Mouse (Mus musculus) cerebellum, adult 2 months (tissue): ENCODE data around the gene Bcl2a1d. TPM values are rescaled to one million over a fixed set of nuclear protein-coding genes. Genes with fewer than 3 reads are reported as not detected.
"Not testable (repeated sequence)": the region's sequence is repeated elsewhere in the genome, so short reads cannot be mapped to it uniquely, and the experiment has no call there.

Experiments used
- DNase-seq, 2 experiments: peaks; one replicate each; pipeline ENCODE4 v3.0.0; 2021
- H3K27ac ChIP-seq: fragments of 200-500 bp; 2 replicates; pipeline ENCODE4 v1.5.1; 2012; ENCODE audit warnings: low read length, control low read depth, inconsistent platforms; ENCODE audit not compliant: insufficient read depth
- H3K27me3 ChIP-seq: fragments of 200-500 bp; 2 replicates; pipeline ENCODE4 v1.6.1; 2012; ENCODE audit warnings: inconsistent platforms, mild to moderate bottlenecking, low read length, moderate library complexity; ENCODE audit not compliant: control insufficient read depth, insufficient read depth
- H3K4me1 ChIP-seq: fragments of 200-500 bp; 2 replicates; pipeline ENCODE4 v1.6.1; 2011; ENCODE audit warnings: low read length; ENCODE audit not compliant: control insufficient read depth, insufficient read depth
- H3K4me3 ChIP-seq: fragments of 200-500 bp; replicated peaks from 2 replicates; pipeline ENCODE3; 2011; ENCODE audit warnings: mild to moderate bottlenecking, low read depth, low read length, control low read depth; ENCODE audit not compliant: insufficient read depth
- WGBS: fragments of 180-500 bp; shearing (Covaris S2); methylation state at CpG from one replicate; pipeline ENCODE4 v1.1.7; 2018; 5-methylcytosine and 5-hydroxymethylcytosine counted together
- polyA plus RNA-seq: library from polyadenylated mRNA; depleted of rRNA; stranded (reverse); fragments of >200 nt; gene quantifications from 2 replicates; pipeline ENCODE4 v1.2.3, GENCODE M21; 2012; rRNA removed

Gene Bcl2a1d
- 0.15 TPM in 1 of 2 replicates, not detected in the other for polyA plus RNA-seq

GRCm38 (mm10) chr9:88731728-88732127 is at the start of gene Bcl2a1d:
Bcl2a1d (minus strand) TSS chr9:88731914.
- not testable (repeated sequence) for H3K27me3 ChIP-seq, H3K4me3 ChIP-seq, H3K4me1 ChIP-seq, H3K27ac ChIP-seq, DNase-seq
- 95% methylated on average over 5 of the region's 5 CpGs for WGBS

DNA sequence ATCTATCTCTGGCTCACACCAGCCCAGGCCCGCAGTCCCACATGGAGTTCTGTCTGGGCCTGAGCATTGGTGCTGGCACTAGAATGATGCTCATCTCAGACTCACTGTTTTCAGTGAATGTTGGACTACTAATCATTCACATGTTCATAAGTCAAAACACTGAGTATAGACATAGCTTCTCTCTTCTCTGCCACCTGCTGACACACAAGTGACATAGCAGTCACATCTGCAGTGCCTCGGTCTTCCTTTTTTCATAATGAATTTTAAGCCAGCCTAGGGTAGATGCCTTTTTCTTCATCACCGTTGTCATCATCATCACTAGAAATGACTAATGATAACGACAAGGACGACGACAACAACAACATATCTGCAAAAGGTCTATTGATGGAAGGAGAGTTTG is 38.5 kb upstream of the Bcl2a1d start:
- H3K4me3 ChIP-seq, DNase-seq, H3K27ac ChIP-seq, H3K4me1 ChIP-seq, H3K27me3 ChIP-seq: not testable (repeated sequence)
- WGBS = 90% methylated on average over 4 of the region's 6 CpGs

DNA sequence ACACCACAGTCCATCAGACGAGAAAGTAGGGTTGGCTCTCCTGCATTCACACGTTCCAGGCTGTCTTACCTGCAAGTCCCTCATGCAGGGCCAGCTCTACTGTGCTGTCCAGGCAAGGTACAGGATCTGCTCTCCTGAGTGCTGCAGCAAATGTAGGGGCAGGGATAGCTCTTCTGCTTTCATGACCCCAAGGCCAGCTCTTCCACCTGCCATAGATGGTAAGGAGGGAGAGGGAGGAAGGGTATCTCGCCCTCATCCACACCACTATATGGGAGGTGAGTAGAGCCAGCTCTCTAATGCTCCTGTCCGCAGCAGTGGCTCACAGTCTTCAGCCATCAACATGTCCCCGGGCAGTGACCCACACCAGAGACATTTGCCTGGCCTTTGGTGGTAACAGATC is 37.8 kb upstream of the Bcl2a1d start:
- WGBS = 90% methylated on average over 4 of the region's 5 CpGs

GRCm38 (mm10) chr9:88746687-88747086 is 15.0 kb upstream of the Bcl2a1d start:
- not testable (repeated sequence) for H3K4me1 ChIP-seq, H3K4me3 ChIP-seq, H3K27me3 ChIP-seq, H3K27ac ChIP-seq
- 29% methylated on average over 1 of the region's 2 CpGs for WGBS
- DNase-seq = peak in 1 of 2 experiments; percentile 30

More for the DNA sequence above, 37.8 kb upstream of the Bcl2a1d start:
- not testable (repeated sequence) for DNase-seq, H3K27me3 ChIP-seq, H3K4me1 ChIP-seq, H3K27ac ChIP-seq, H3K4me3 ChIP-seq

- 75% methylated on average over 1 of the region's 2 CpGs for whole genome bisulfite sequencing
- not testable (repeated sequence) for H3K27me3 ChIP-seq, H3K4me3 ChIP-seq, H3K4me1 ChIP-seq, H3K27ac ChIP-seq, DNase-seq
These were observed 14.3 kb upstream of the Bcl2a1d start for GRCm38 (mm10) chr9:88746046-88746445.

DNA sequence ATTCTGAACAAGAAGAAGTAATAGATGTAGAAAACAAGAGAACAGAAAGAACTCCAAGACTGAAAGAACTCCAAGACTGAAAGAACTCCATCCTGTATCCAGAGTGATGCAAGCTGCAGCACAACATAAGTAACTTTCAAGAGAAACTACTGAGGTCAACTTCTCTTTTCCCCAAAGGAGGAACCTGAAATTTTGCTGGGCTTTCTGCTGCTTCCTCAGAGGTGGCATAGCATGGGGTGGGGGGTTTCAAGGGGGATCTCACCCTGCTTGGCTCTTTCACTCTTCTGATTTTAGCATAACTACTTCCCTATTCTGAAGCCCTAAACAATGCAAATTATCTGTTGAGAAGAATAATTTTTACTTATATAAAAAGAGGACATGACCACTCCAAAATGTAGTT is 3.6 kb upstream of the Bcl2a1d start:
- H3K27me3 ChIP-seq, H3K27ac ChIP-seq, H3K4me3 ChIP-seq, H3K4me1 ChIP-seq, DNase-seq: not testable (repeated sequence)

GRCm38 (mm10) chr9:88733182-88733581 is 1.5 kb upstream of the Bcl2a1d start:
- not testable (repeated sequence) for H3K27ac ChIP-seq, DNase-seq, H3K4me3 ChIP-seq, H3K27me3 ChIP-seq, H3K4me1 ChIP-seq
- 90% methylated on average over 1 of the region's 1 CpGs for WGBS

- H3K27me3 ChIP-seq, DNase-seq, H3K4me3 ChIP-seq, H3K27ac ChIP-seq, H3K4me1 ChIP-seq: not testable (repeated sequence)
- 77% methylated on average over 2 of the region's 3 CpGs for WGBS
These were observed 620 bp upstream of the Bcl2a1d start for GRCm38 (mm10) chr9:88732334-88732733.

- H3K27ac ChIP-seq, H3K4me1 ChIP-seq, H3K4me3 ChIP-seq, H3K27me3 ChIP-seq, DNase-seq: not testable (repeated sequence)
These were observed 3.4 kb downstream of the Bcl2a1d start for GRCm38 (mm10) chr9:88728311-88728710.

DNA sequence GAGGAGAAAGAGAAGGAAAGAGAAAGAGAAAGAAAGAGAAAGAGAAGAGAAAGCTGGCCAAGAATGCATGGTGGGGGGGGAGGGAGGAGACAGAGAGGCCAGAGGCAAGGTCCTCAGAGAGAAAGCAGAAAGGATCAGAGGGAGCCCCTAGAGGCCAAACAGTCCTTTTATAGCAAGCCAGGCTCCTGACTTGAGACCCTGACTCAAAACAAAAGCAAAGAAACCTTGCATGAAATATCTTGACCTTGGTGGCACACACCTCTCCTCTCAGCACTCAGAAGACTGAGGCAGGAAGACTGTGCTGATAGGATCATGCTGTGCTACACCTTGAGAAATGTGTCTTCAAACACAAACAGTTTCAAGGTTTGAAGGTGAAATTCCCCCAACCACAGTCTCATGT is 10.1 kb downstream of the Bcl2a1d start:
- not testable (repeated sequence) for H3K4me3 ChIP-seq, H3K4me1 ChIP-seq, H3K27ac ChIP-seq, DNase-seq, H3K27me3 ChIP-seq

GRCm38 (mm10) chr9:88719989-88720537 is 11.7 kb downstream of the Bcl2a1d start, which contains the start of gene Mthfsl:
Mthfsl (minus strand) TSS chr9:88720296.
- peak; percentile 54 to 60 for DNase-seq
- not testable (repeated sequence) for H3K4me1 ChIP-seq, H3K27me3 ChIP-seq
- WGBS = 12% methylated on average over 11 of the region's 12 CpGs
- Histone ChIP-seq H3K4me3 (peak within 1 kb of the TSS; percentile 56), H3K27ac (peak within 1 kb of the TSS; percentile 84)

GRCm38 (mm10) chr9:88719073-88719921 is 12.4 kb downstream of the Bcl2a1d start:
- H3K27me3 ChIP-seq, H3K4me3 ChIP-seq, H3K4me1 ChIP-seq: not testable (repeated sequence)
- H3K27ac ChIP-seq = peak overlapping the region; percentile 13; the same call in 1 of the 2 replicates
- DNase-seq = peak; percentile 62 to 67
- WGBS = 2% methylated on average over 18 of the region's 46 CpGs

- not testable (repeated sequence) for H3K27ac ChIP-seq, H3K27me3 ChIP-seq, H3K4me3 ChIP-seq, H3K4me1 ChIP-seq
- DNase-seq = peak; percentile 22 to 35
- WGBS = 57% methylated on average over 5 of the region's 5 CpGs
These were observed 13.1 kb downstream of the Bcl2a1d start for GRCm38 (mm10) chr9:88718593-88718992.
